Mouse (Mus musculus) kidney, embryonic 15.5 days (tissue): ENCODE results near the gene Aox2. TPM values are rescaled to one million over a fixed set of nuclear protein-coding genes. Genes with fewer than 3 reads are reported as not detected.

Experiments used
- ATAC-seq: fragments of 200-750 bp; cut with Nextera tagmentation; replicated peaks from 2 replicates; pipeline ENCODE4 v1.8.0; 2017; ENCODE audit warnings: moderate TSS enrichment; ENCODE audit not compliant: low FRiP score
- H3K27ac ChIP-seq: fragments of 300-500 bp; sonication (generic); 2 replicates; pipeline ENCODE4 v1.5.1; 2015; ENCODE audit warnings: mild to moderate bottlenecking, inconsistent platforms
- H3K27me3 ChIP-seq: fragments of 300-500 bp; sonication (generic); 2 replicates; pipeline ENCODE4 v1.6.1; 2015; ENCODE audit warnings: inconsistent platforms
- H3K36me3 ChIP-seq: fragments of 300-500 bp; sonication (generic); 2 replicates; pipeline ENCODE4 v1.6.1; 2015; ENCODE audit warnings: inconsistent platforms
- H3K4me1 ChIP-seq: fragments of 300-500 bp; sonication (generic); 2 replicates; pipeline ENCODE4 v1.6.1; 2015; ENCODE audit warnings: inconsistent platforms
- H3K4me2 ChIP-seq: fragments of 300-500 bp; sonication (generic); 2 replicates; pipeline ENCODE4 v1.6.1; 2015; ENCODE audit warnings: moderate library complexity, mild to moderate bottlenecking, inconsistent platforms
- H3K4me3 ChIP-seq: fragments of 300-500 bp; sonication (generic); replicated peaks from 2 replicates; pipeline ENCODE4 v1.5.1; 2015; ENCODE audit warnings: mild to moderate bottlenecking, inconsistent platforms
- H3K9ac ChIP-seq: fragments of 300-500 bp; sonication (generic); 2 replicates; pipeline ENCODE4 v1.6.1; 2015; ENCODE audit warnings: mild to moderate bottlenecking, inconsistent platforms
- H3K9me3 ChIP-seq: fragments of 300-500 bp; sonication (generic); replicated peaks from 2 replicates; pipeline ENCODE4 v1.6.1; 2016; ENCODE audit warnings: inconsistent platforms
- WGBS: fragments of 180-500 bp; shearing (Covaris S2); methylation state at CpG from one replicate; pipeline ENCODE4 v1.1.7; 2015; ENCODE audit warnings: mixed read lengths; 5-methylcytosine and 5-hydroxymethylcytosine counted together
- polyA plus RNA-seq: library from polyadenylated mRNA; unstranded; fragments of >200 nt; fragmentation: Nextera tagmentation; extraction: Ambion mirVana; gene quantifications from 2 replicates; pipeline ENCODE4 v1.2.1, GENCODE M21; 2015

The Aox2 gene
- polyA plus RNA-seq, result 0.08 and 0.12 TPM in 2 replicates

DNA sequence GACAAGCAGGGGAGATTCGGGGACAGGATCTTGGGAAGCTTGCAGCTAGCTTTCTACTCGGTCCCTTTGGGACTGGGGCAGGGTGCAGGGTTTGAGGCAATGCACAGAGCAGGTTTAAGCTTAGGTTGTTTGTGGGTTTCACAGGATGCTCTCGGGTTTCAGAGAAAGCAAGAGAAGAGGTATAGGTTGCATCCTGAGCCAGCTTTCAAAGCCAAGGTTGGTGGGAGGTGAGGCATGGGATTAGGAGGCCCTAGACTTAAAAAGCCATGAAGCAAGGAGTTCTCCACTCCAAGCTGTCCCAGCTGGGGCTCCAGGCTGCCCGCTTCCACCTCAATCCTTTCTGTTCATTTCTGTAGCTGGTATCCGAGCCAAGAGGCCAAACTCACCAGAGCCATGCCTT, at the start of gene Aox2:
Gene Aox2 (plus strand): TSS at position 301 of the 400 bp plus-strand sequence.
- no peak within 1 kb of the TSS for H3K27ac ChIP-seq
- no peaks in the 10 kb centered on the region for H3K36me3 ChIP-seq
- no peak; the same call in 1 of the 2 replicates for ATAC-seq
- H3K27me3 ChIP-seq, result no peaks in the 10 kb centered on the region
- no peak within 1 kb of the TSS for H3K4me3 ChIP-seq
- no peak within 1 kb of the TSS for H3K4me2 ChIP-seq
- H3K9ac ChIP-seq, result no peak within 1 kb of the TSS
- H3K9me3 ChIP-seq, result no peaks in the 10 kb centered on the region
- 59% methylated on average over 5 of the region's 5 CpGs for WGBS
- H3K4me1 ChIP-seq, result peaks cover 9% of the 10 kb centered on the region; the same call in 1 of the 2 replicates

DNA sequence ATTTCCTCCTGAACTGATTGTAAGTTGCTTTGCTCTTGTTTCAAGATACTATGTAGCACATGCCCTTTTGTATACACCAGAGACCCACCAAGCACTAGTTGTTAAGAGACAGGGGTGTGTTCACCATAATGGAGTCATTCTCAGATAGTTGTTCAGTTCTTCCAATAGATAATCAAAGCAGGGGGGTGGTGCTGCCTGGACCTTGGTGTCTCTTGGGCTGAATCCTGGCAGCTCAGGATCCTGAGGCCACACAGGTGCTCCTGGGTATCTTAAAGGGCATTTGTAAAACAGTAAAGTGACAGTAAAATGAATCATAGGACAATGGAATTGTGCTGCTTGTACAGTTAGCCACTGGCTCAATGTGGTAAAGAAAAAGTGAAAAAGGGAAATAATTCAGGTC, 49.2 kb upstream of the Aox2 start:
- Histone ChIP-seq H3K4me2 (no peak overlapping the region), H3K27me3 (no peaks in the 10 kb centered on the region), H3K36me3 (no peaks in the 10 kb centered on the region), H3K4me3 (no peak overlapping the region), H3K9me3 (no peaks in the 10 kb centered on the region), H3K27ac (no peak overlapping the region), H3K9ac (no peak overlapping the region), H3K4me1 (0 out of 2 replicates have a peak, but pooled peaks cover 5% of the 10 kb centered on the region)
- ATAC-seq, result no peak

DNA sequence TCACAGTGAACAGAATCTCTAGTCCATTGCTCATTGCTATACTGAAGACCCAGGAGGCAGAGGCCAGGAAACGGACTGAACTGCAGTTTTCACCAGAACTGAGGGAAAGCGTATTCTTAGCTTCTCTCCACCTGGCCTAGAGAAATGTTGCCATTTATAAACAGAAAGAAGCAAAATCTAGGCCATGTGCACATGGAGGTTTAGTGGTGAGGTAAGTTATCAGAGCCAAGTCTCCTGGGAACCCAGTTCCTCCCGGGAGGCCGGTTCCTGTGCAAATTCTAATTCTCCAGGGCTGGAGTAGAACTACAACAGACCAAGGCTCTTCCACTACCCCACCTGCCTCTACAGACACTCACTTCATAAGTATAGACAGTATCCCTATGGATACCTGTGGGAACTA, 48.4 kb upstream of the Aox2 start:
- WGBS, result 80% methylated on average over 4 of the region's 4 CpGs

DNA sequence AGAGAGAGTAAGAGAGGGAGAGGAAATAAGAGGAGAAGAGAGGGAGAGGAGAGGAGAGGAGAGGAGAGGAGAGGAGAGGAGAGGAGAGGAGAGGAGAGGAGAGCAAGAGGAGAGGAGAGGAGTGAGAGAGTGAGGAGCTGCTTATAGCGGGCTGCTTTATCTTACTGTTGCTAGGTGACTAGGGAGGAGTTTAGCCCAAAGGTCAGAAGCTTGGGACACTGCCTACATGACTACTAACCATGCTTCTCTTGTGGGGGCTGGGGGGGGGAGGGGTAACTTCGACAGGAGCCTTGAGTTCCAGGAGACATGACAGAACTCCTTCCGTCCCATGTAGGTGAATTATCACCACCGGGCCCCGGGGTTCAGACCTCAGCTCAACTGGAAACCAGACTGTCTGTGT, 47.6 kb upstream of the Aox2 start:
- Histone ChIP-seq H3K9ac (no peak overlapping the region), H3K27me3 (no peaks in the 10 kb centered on the region), H3K9me3 (no peaks in the 10 kb centered on the region), H3K27ac (no peak overlapping the region), H3K4me1 (0 out of 2 replicates have a peak, but pooled peaks cover 5% of the 10 kb centered on the region), H3K4me2 (no peak overlapping the region), H3K4me3 (no peak overlapping the region), H3K36me3 (no peaks in the 10 kb centered on the region)
- WGBS, result 33% methylated on average over 5 of the region's 5 CpGs
- ATAC-seq, result no peak

More for the DNA sequence above, 48.4 kb upstream of the Aox2 start:
- no peak overlapping the region for H3K27ac ChIP-seq
- H3K4me3 ChIP-seq, result no peak overlapping the region
- no peak for ATAC-seq
- H3K4me2 ChIP-seq, result no peak overlapping the region
- 0 out of 2 replicates have a peak, but pooled peaks cover 5% of the 10 kb centered on the region for H3K4me1 ChIP-seq
- no peaks in the 10 kb centered on the region for H3K36me3 ChIP-seq
- no peak overlapping the region for H3K9ac ChIP-seq
- no peaks in the 10 kb centered on the region for H3K27me3 ChIP-seq
- no peaks in the 10 kb centered on the region for H3K9me3 ChIP-seq

DNA sequence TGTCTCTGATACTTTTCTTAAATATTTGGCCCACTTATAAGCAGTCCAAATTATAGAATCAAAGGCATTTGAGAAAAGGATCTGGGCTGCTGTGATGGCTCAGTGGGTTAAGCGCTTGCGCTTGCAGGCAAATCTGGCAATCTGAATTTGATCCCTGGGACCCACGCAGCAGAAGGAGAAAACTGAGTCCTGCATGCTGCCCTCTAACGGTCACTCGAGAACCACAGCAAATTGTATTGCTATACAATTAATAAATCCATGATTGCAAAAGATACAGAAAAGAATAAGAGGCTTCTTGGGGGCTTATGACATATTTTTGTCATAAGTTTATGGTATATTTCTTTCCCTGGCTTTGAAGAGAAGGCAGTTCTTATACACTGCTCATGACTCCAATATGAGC, 42.7 kb upstream of the Aox2 start:
- H3K36me3 ChIP-seq, result no peaks in the 10 kb centered on the region
- no peak overlapping the region for H3K4me3 ChIP-seq
- no peak for ATAC-seq
- 55% methylated on average over 5 of the region's 5 CpGs for WGBS
- H3K4me2 ChIP-seq, result no peak overlapping the region
- H3K9me3 ChIP-seq, result no peaks in the 10 kb centered on the region
- H3K9ac ChIP-seq, result no peak overlapping the region
- H3K27ac ChIP-seq, result no peak overlapping the region
- 0 out of 2 replicates have a peak, but pooled peaks cover 10% of the 10 kb centered on the region for H3K4me1 ChIP-seq
- H3K27me3 ChIP-seq, result no peaks in the 10 kb centered on the region

DNA sequence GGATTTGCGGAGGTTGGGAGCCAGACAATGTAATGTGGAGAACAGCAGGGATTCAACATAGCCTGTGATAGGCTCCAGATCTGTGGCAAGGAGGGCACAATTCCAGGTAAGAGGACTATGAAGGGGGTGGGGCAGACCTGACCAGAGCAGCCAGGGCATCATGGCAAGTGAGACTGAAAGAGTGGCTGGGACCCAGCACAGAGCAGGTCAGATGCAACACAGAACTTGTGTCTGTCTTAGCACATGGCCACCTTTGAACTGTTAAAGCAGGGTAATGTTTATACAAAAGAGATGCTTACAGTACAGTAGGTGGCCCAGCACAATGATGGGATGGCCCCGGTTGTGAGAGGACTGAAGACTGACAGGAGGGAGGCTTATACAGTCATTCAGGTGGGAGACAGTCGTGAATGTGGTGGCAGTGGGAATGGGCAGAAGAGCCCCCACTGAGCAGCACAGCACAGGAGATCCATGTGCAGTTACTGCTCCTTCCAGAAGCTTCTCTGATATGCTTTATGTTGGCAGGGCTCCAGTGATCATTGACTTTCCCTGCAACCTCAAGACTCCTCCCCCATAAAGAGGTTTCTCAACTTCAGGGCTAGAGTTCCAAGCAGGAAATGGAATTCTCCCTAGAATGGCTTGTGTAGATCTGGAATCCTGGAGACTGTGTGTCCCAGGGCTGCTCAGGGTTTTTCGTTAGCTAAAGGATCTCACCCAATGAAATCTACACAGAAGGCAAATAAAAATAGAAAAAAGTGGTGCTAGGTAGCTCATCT, 40.4 kb upstream of the Aox2 start:
- Histone ChIP-seq H3K9me3 (no peaks in the 10 kb centered on the region), H3K4me1 (0 out of 2 replicates have a peak, but pooled peaks cover 4% of the 10 kb centered on the region), H3K4me2 (no peak overlapping the region), H3K27ac (no peak overlapping the region), H3K9ac (no peak overlapping the region), H3K36me3 (no peaks in the 10 kb centered on the region), H3K4me3 (no peak overlapping the region), H3K27me3 (no peaks in the 10 kb centered on the region)
- WGBS, result 79% methylated on average over 4 of the region's 4 CpGs
- ATAC-seq, result peak; percentile 25; the same call in 1 of the 2 replicates

DNA sequence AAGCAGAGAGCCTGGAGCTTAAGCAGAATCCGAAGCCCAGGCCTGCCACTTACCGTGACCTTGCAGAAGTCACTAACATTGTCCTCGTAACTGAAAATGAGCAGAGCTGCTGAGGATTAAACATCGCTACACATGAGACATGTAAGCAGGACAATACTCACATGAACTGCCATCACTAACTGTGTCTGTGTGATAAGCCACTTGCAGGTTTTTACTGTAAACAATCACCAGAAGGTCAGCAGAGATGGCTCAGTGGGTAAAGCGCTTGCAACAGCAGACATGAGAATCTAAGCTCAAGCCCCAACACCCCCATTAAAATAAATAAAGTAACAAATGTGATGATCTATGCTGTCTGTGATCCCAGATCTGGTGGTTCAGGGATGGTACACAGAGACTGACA, 39.7 kb upstream of the Aox2 start:
- 0 out of 2 replicates have a peak, but pooled peaks cover 4% of the 10 kb centered on the region for H3K4me1 ChIP-seq
- no peak overlapping the region for H3K27ac ChIP-seq
- no peak overlapping the region for H3K4me2 ChIP-seq
- no peak overlapping the region for H3K9ac ChIP-seq
- H3K27me3 ChIP-seq, result no peaks in the 10 kb centered on the region
- no peaks in the 10 kb centered on the region for H3K36me3 ChIP-seq
- H3K4me3 ChIP-seq, result no peak overlapping the region
- 87% methylated on average over 5 of the region's 5 CpGs for WGBS
- H3K9me3 ChIP-seq, result no peaks in the 10 kb centered on the region
- ATAC-seq, result no peak

DNA sequence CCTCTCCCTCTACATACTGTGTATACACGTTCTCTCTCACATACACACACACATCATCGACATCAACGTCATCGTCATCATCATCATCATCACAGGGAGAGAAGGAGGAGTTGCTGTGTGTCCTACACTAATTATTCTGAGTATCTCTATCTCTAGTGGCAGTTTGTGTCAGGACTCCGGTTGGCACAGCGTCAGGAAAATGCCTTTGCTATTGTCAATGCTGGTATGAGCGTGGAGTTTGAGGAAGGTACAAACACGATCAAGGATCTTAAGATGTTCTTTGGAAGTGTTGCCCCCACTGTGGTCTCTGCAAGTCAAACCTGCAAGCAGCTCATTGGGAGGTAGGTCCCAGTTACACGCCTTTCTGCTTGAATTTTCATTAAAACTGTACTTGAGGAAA, 39.2 kb upstream of the Aox2 start:
- WGBS, result 94% methylated on average over 9 of the region's 9 CpGs
- H3K27me3 ChIP-seq, result no peaks in the 10 kb centered on the region

DNA sequence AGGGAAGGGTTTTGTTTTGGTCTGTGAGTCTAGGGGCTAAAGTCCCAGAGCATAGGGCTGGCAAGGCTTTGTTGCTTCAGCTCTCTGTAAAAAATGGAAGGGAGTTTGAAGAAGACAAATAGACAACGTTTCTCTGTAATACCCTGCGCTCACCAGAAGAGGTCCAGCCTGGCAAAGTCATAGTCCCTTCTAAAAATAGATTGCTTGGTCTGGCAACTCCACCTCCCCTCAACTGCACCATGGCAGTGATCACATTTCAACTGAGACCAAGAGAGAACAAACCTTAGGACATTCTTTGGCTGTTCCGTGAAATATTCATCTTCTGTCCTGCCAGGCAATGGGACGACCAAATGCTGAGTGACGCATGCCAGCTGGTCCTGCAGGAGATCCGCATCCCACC, 37.8 kb upstream of the Aox2 start:
- 73% methylated on average over 6 of the region's 6 CpGs for WGBS
- H3K27me3 ChIP-seq, result no peaks in the 10 kb centered on the region
- no peaks in the 10 kb centered on the region for H3K9me3 ChIP-seq
- no peak overlapping the region for H3K27ac ChIP-seq
- 0 out of 2 replicates have a peak, but pooled peaks have one; percentile 52 for ATAC-seq
- no peak overlapping the region for H3K4me3 ChIP-seq
- H3K4me2 ChIP-seq, result no peak overlapping the region
- H3K9ac ChIP-seq, result no peak overlapping the region
- no peaks in the 10 kb centered on the region for H3K36me3 ChIP-seq
- H3K4me1 ChIP-seq, result 0 out of 2 replicates have a peak, but pooled peaks cover 4% of the 10 kb centered on the region

More for the DNA sequence above, 39.2 kb upstream of the Aox2 start:
- Histone ChIP-seq H3K4me3 (no peak overlapping the region), H3K4me2 (no peak overlapping the region), H3K36me3 (no peaks in the 10 kb centered on the region), H3K9me3 (no peaks in the 10 kb centered on the region), H3K27ac (no peak overlapping the region), H3K9ac (no peak overlapping the region), H3K4me1 (0 out of 2 replicates have a peak, but pooled peaks cover 4% of the 10 kb centered on the region)
- no peak for ATAC-seq

DNA sequence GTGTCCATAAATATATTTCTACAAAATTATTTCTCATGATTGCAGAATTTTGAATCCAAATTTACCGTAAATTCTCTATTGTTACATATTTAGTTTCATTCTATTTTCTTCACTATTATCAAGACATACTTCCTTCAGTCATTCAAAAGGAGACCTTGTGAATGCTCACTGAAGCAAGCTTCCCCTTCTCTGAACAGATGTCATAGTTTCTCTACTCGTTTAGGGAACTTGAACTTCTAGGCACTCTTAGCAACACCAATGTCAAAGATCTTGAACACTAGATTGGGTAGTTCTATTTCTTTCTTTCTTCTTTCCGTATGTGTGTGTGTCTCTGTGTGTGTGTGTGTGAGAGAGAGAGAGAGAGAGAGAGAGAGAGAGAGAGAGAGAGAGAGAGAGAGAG, 33.6 kb upstream of the Aox2 start:
- 82% methylated on average over 3 of the region's 3 CpGs for WGBS
- no peaks in the 10 kb centered on the region for H3K27me3 ChIP-seq
- no peak for ATAC-seq

DNA sequence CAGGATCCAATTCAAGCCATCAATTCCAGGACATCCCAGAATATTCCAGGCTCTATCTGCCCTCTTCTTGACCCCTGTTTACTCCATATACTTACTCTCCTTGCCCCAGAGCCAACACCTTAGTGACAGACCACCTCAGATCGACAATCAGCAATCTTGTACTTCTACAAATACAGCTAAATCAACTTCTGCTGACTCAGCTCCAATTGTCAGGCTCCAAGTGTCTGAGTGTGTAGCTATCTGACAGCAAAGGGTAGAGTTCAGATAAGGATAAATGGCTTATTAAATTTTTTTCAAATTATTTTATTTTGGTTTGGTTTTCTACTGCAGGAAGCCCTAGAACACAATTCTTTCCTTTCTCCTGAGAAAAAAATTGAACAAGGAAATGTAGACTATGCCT, 29.6 kb upstream of the Aox2 start:
- no peaks in the 10 kb centered on the region for H3K36me3 ChIP-seq
- no peaks in the 10 kb centered on the region for H3K9me3 ChIP-seq
- H3K4me2 ChIP-seq, result no peak overlapping the region
- no peak overlapping the region for H3K9ac ChIP-seq
- no peaks in the 10 kb centered on the region for H3K27me3 ChIP-seq
- no peak overlapping the region for H3K4me3 ChIP-seq
- H3K4me1 ChIP-seq, result no peaks in the 10 kb centered on the region
- H3K27ac ChIP-seq, result no peak overlapping the region
- whole genome bisulfite sequencing, result 73% methylated on average over 1 of the region's 1 CpGs
- ATAC-seq, result no peak

More for the DNA sequence above, 33.6 kb upstream of the Aox2 start:
- no peaks in the 10 kb centered on the region for H3K9me3 ChIP-seq
- H3K9ac ChIP-seq, result no peak overlapping the region
- no peak overlapping the region for H3K4me2 ChIP-seq
- H3K27ac ChIP-seq, result no peak overlapping the region
- H3K4me1 ChIP-seq, result no peaks in the 10 kb centered on the region
- H3K4me3 ChIP-seq, result no peak overlapping the region
- no peaks in the 10 kb centered on the region for H3K36me3 ChIP-seq

DNA sequence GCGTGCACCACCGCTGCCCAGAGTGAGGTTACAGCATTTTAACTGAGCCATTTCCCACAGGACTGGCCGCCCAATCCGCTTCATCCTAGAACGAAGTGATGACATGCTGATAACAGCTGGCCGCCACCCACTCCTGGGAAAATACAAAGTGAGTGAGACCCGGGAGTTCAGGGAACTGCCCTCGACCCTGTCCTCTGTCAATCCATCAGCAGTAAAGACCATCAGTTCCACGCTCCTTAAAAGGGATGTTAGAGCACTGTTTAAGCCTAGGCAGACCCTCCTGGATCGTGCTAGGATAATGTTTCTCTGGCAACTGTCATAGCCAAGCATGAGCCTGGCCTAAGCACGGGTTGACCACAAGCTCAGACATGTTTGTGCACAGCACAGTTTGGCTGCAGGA, 24.7 kb upstream of the Aox2 start:
- H3K27me3 ChIP-seq, result no peaks in the 10 kb centered on the region
- no peak overlapping the region for H3K9ac ChIP-seq
- no peaks in the 10 kb centered on the region for H3K36me3 ChIP-seq
- no peak for ATAC-seq
- no peak overlapping the region for H3K4me2 ChIP-seq
- H3K27ac ChIP-seq, result no peak overlapping the region
- no peak overlapping the region for H3K4me3 ChIP-seq
- H3K9me3 ChIP-seq, result no peaks in the 10 kb centered on the region
- H3K4me1 ChIP-seq, result no peaks in the 10 kb centered on the region
- WGBS, result 49% methylated on average over 11 of the region's 11 CpGs
